Mouse (Mus musculus): ENCODE measurements around the gene 1700020L24Rik.

DNA sequence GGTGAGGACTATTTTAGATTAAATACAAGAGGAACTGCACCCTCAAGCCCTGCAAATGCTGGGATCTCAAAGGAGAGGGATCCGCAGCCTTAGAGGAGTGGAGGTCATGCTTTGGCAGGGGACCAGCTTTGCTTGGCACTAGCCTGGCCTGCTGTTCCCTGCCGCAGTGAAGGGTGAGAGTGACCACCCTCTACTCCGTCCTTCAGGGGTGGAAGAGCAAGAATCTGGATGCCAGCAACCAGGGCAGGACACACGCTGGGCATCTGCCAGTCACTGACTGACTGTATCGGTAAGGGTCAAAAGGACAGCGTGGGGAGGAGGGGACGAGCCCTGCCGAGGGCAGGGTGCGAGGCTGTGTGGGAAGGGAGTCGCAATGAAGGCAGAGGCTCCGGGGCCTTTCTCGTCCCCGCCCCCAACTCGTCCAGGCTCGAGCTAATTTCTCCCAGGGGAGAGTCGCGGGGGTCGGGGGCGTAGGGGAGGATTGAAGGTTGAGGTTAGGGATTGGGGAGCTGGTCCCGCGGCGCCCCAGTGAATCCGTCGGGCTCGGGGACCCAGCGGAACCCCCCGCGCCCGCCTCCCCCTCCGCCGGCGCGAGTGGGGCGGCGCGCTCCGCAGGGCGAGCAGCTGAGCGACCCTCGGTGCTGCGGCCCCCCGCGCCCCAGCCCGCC lies 28.3 kb upstream of the 1700020L24Rik start, which contains the start of gene Rasl10b:
- TF ChIP-seq CTCF (IDR thresholded peaks at IDR 0.05; ENCODE audit: low read depth, low read length) (no peak), POLR2A (IDR thresholded peaks at IDR 0.05; ENCODE audit: borderline replicate concordance, low read depth, low read length) (no peak)
